Mouse (Mus musculus): ENCODE measurements around the gene Rag2.

Rag2 gene

DNA sequence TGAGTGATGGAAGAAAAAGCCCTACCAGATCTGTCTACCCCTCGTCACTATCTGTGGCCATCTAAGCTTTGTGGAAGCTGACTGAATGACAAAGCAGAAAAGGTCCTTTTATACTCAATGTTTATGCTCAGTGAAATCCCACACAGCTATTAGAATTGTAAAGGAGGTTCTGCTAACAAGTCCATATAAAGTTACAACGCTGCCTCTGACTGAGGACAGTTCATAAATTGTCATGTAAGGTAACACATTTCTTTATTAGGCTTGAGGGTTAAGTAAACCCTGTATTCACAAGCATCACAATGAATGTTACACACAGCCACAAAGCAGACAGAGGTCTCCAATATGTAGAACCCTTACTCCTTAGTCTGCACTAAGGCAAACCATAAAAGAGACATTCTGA lies 507 bp upstream of the Rag2 start:
- no peak for DNase-seq (ENCODE audit: low spot score)

- DNase-seq (ENCODE audit: low spot score): no peak
Observed at GRCm38 (mm10) chr2:101627227-101627626, 2.7 kb downstream of the Rag2 start.

DNA sequence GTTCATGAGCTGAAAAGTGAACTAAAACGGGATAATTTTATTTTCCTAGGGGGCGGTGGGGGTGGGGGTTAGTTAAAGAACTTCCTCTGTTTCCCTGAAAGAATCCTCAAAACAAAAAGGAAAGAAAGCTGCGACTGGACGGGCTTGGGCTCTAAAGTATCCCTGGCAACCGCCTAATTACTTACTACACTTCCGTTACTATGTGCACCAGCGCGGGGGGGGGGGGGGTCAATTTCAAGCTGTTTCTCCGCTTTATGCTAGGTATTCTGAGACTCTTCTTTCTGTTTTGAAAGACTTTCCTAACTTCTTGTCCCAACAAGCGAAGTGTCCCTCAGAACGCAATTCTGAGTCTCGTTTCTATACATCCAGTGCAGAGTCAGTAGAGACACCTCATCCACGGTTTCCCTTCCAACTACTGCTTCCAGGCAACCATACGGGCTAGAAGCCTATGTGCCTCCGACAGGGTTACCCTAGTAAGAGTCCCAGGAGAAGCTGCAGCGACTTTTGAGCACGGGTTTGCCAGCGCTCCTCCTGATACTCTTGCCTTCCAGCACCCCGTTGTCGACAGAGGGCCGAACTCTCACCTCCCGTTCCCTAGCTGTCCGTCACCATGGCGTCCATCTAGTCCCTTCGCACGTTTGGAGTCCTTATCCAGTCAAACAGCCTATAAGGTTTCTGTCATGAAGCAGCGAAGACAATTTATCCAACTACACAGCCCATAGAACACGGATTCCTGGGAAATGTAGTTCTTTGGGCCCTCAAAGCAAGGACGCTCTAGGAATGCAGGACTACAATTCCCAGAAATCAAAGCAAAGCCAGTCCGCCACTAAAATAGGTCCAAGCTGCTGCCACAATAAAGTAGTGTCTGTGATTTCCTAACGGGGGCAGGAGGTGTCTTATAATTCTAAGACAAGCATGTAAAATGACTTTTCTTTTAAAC lies 4.0 kb downstream of the Rag2 start:
- DNase-seq (ENCODE audit: low spot score): peak; percentile 98

DNA sequence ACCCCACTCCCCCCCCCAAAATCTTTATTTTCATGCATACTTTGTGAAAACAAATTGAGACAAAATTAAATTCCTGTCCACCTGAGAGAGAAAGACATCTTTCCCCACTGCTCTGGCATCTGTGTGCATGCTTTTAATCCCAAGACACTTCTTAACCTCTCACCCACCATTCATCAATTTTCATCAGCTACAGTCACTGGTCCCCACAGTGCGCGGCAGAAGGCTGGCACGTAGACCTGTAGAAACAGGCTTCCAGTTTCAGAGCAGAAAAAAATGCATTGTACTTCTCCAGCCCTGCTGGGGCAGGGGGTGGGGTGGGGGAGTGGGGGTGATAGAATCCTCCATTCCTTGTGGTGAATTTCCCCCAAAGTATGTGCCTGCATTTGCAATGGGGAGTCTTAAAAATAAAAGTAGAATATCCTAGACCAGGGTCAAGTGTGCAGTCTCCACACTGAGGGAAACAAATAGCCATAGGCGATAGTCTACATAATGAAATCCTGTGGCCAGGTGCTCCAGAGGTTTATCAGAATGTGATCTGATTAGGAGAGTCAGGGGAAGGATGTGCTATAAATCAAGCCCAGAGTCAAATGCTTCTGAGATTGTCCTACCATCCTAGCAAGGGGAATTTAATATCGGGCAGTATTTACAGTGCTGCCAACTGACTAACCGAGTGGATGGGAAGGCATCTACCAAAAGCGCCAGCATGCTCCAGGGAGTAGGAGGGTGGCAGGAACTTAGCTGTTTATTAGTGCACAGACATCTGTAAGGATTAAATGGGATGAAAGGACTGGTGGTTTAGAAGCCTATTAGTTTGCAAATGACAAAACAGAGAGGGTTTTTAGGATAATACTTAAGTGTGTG lies 14.7 kb downstream of the Rag2 start:
- DNase-seq (ENCODE audit: low spot score): no peak

DNA sequence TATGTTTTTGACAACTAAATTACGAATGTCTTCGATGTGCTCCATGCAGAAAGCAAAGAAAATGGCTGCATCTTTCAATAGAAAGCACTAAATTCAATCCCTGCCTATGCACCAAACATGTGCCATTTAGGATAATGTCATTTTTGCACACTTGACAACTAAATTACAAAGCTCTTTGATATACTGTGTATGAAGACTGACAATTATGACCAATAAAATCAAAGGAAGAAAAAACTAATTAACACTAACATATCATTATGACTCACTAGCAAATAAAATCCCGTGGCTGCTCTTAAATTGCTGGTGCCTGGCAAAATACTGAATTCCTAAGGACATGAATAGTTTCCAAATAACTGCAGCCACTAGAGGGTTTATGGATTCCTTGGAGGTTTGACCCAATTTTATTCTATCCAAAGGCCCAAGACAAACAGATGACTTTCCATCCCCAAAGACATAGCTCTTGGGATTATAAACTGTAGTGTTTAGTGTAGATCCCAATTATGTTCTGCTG lies 15.4 kb downstream of the Rag2 start:
- no peak for DNase-seq (ENCODE audit: low spot score)

- no peak for DNase-seq (ENCODE audit: low spot score)
Observed at GRCm38 (mm10) chr2:101645841-101646240, 21.3 kb downstream of the Rag2 start.

DNA sequence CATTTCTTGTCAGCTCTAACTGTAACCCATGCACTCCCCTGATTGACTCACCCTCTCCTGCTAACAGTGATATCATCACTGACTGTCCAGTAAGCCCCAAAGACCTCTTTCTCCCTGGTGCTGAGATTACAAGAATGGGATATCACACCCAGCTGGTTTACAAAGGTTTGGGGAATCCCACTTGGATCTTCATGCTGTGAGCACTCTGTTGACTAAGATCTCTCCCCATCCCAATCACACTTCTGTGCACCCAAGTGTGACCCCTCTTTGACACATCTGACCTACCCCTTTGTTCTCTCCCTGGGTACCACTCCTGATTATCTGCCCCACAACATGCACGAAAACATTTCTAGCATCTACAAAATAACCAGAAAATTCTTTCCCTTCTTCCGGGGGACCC lies 23.8 kb downstream of the Rag2 start:
- DNase-seq (ENCODE audit: low spot score): no peak

DNA sequence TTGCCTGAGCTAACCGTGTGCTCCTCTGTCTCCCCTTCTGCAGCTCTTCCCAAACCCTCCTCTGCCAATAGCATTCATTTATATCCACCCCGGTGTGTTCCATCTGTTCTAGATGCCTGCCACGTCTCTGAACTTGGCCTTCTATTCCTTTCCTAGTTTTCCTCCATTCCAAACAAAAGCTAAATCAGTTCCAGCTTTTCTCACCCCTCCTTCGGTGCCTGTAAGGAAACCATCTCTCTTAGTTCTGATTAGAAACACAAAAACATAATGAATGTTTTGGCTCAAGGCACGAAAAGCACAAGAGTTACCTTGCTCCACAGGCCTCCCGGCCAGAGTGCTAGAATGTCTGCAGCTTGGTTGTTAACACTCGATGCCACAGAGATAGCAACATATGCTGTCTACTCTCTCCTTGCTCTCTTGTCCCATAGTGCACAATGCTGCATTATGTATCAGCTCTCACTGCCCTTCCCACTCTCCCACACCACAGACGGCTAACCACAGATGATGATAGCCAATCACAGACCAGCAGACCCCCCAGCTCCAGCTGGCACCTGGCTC lies 24.7 kb downstream of the Rag2 start, which contains the start of the genes Rag1 and B230118H07Rik:
Rag1 (minus strand) TSS at position 388 of the 558 bp plus-strand sequence.
B230118H07Rik (minus strand) TSS at position 419 of the 558 bp plus-strand sequence.
- peak; percentile 13 for DNase-seq (ENCODE audit: low spot score)

GRCm38 (mm10) chr2:101650446-101650845 lies 25.9 kb downstream of the Rag2 start:
- DNase-seq (ENCODE audit: low spot score): no peak

- no peak for DNase-seq (ENCODE audit: low spot score)
Observed at GRCm38 (mm10) chr2:101652204-101652920, 27.8 kb downstream of the Rag2 start.

DNA sequence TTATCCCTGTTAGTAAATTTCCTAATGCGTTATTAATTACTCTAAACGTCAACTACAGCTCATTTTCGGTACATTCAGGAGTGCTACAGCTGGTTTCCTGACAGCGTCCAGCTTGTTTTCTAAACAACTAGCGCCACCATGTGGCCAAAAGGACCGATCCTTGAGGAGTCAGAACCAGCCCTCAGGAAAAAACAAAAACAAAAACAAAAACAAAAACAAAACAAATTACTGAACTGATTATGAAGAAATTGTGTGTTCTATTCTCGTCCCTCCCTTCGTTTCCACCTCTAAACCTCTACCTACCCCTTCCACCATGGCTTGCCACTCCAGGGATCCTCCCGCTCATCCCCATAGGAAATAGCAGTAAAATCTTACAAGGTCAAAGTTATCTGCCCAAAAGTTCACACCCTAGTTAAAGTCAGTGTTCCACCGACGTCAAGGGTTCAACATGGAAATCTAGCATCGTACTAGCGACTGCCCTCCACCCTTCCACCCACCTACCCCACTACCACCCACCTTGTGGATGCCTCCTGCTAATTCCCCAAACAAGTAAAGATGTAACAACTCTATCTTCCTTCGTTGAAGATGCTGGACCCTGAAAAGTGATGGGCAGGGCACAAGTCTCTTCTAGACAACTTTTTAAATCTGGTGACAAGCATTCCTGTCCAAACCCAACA lies 28.5 kb downstream of the Rag2 start:
- DNase-seq (ENCODE audit: low spot score): peak; percentile 91

GRCm38 (mm10) chr2:101660536-101660935 lies 36.0 kb downstream of the Rag2 start:
- no peak for DNase-seq (ENCODE audit: low spot score)

- peak; percentile 93 for DNase-seq (ENCODE audit: low spot score)
Observed at GRCm38 (mm10) chr2:101665058-101665702, 40.7 kb downstream of the Rag2 start.

- no peak for DNase-seq (ENCODE audit: low spot score)
Observed at GRCm38 (mm10) chr2:101665703-101666092, 41.2 kb downstream of the Rag2 start.

GRCm38 (mm10) chr2:101668751-101669150 lies 44.2 kb downstream of the Rag2 start:
- no peak for DNase-seq (ENCODE audit: low spot score)

DNA sequence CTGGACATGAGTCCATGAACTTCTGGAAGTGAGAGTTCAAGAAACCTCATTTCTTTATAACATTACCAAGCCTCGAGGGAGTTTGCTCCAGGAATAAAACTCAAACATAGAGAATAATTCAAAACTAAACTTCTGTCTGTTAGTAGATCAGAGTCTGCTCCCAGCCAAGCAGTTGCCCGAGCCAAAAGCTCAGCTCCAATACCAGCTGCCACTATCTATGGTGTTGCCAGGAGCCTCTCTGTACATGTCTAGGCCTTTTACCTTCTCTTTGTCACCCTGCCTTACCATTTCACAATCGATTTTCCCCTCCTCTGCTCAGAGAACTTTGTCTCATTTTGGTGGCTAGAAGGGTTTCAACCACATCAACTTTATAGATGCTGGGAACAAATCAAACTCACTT lies 49.0 kb downstream of the Rag2 start:
- DNase-seq (ENCODE audit: low spot score): no peak

- peak; percentile 91 for DNase-seq (ENCODE audit: low spot score)
Observed at GRCm38 (mm10) chr2:101678236-101679021, 53.9 kb downstream of the Rag2 start, which contains the start of gene Traf6. TSS of gene Traf6 (plus strand) at chr2:101678429.

- peak; percentile 11 for DNase-seq (ENCODE audit: low spot score)
Observed at GRCm38 (mm10) chr2:101679164-101679784, 54.8 kb downstream of the Rag2 start.

Measured in retina, embryonic 14.5 days (tissue).